Mouse (Mus musculus) cortical plate, adult 2 months (tissue): ENCODE results near the gene Gsdma.

Source experiments
- CTCF ChIP-seq: fragments of 200-500 bp; IDR thresholded peaks from 2 replicates; pipeline ENCODE4 v1.5.1; 2011; ENCODE audit warnings: mild to moderate bottlenecking, control low read depth, low read length; ENCODE audit not compliant: insufficient read depth; ENCODE audit errors: extremely low read depth
- POLR2A ChIP-seq: fragments of 200-500 bp; IDR thresholded peaks from 2 replicates; pipeline ENCODE4 v1.6.1; 2011; ENCODE audit warnings: mild to moderate bottlenecking, low read length, control low read depth; ENCODE audit not compliant: insufficient read depth; ENCODE audit errors: extremely low read depth

DNA sequence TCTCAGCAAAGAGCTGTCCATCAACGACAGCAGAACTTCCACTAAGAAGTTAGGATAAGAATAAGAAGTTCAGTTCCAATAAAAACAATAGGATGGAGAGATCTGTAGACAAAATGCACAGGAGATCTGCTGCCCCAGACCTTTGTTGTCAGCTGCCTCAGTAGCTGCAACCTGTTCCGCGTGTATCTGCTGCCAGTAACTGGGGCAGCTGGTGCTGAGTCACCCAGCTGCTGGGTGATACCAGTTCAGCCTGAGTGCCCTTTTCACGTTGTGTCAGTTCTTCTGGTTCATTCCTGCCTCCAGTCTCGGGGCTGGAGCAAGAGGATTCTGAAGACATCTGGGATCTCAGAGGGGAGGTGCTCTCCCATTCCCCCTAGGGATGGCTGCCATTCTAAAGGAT lies 7.7 kb downstream of the Gsdma start:
- TF ChIP-seq POLR2A (no peak), CTCF (no peak)
